Mouse (Mus musculus): ENCODE measurements around the gene Prl2a1. TPM values are rescaled to one million over a fixed set of nuclear protein-coding genes. Genes with fewer than 3 reads are reported as not detected.
"Not testable (repeated sequence)": the region's sequence is repeated elsewhere in the genome, so short reads cannot be mapped to it uniquely, and the experiment has no call there.

Prl2a1 gene
- not detected in 2 replicates for total RNA-seq (2017)

DNA sequence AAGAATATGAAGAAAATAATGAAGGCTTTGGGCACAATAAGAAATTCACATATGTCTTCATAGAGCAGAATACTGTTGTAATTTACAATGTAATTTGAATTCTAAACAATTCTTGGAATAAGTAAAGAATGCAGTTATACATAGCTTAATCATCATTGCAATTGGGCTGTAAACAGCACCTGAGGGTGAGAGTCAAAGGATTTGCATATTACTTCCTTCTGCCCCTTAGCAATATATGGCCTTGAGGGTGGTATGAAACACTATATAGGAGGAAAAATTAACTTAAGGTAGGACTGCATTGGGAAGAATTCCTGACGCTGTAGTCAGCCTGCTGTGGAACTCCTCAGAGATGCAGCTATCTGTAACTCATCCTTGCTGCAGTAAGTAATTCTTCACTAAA lies at the start of gene Prl2a1:
Gene Prl2a1 (plus strand): TSS at position 301 of the 400 bp plus-strand sequence.
- no peak for ATAC-seq (replicated peaks; ENCODE audit: low read depth, poor library complexity, severe bottlenecking)

DNA sequence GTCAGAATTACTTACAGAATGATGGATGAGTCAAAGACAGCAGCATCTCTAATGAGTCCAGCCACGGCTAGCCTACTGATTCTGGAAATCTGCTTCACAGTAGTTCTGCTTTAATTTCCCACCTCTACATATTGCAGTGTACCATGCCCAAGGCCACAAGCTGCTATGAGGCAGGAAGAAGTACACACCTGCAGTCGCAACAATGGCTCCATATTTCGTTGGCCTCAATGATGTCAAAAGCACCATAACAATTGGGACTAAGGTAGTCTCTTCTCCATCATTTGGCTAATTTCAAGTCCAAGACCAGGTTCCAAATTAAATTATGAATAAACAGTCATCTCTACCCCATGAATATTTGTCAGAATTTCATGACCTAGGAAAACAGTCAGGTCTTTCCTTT lies 20.8 kb upstream of the Prl2a1 start, which contains the start of gene Prl7c1:
Gene Prl7c1 (minus strand): TSS at position 101 of the 400 bp plus-strand sequence.
- ATAC-seq (replicated peaks; ENCODE audit: low read depth, poor library complexity, severe bottlenecking) = not testable (repeated sequence)

DNA sequence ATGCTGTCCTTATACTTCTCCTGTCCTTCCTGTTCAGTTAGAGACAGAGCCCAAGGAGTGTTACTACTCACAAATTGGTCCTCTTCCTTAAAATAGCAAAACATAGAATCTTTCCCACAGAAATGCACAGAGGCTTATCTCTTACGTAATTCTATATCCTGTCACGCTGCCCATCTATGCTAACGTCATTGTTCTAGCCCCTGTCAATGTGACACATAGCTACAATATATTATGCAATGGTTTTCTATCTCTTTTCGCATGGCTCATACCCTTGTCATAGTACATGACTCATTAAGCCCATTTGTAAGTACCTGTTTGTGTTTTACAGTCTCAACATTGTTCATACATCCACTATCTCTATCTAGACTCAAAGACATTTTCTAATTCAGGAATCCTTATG lies 2.2 kb upstream of the Prl2a1 start:
- ATAC-seq (replicated peaks; ENCODE audit: low read depth, poor library complexity, severe bottlenecking) = peak; percentile 25; the same call in 1 of the 2 replicates

DNA sequence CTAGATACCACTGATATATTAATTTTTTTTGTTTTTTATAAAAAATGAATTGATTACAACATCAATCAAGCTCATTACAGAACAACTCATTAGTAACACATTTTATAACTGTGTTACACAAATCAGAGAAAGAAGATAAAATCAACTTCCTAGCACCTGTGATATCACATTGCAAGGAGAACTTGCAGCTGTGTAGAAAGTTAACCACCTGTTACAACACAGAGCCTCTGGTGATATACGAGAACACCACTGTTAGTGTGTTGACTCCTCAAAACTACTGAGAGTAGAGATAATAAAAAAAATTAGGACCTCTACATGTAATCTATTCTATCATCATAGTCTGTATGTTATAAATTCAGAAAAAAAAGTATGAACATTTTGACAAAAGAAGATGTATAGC lies 1.3 kb downstream of the Prl2a1 start:
- ATAC-seq (replicated peaks; ENCODE audit: low read depth, poor library complexity, severe bottlenecking) = no peak

DNA sequence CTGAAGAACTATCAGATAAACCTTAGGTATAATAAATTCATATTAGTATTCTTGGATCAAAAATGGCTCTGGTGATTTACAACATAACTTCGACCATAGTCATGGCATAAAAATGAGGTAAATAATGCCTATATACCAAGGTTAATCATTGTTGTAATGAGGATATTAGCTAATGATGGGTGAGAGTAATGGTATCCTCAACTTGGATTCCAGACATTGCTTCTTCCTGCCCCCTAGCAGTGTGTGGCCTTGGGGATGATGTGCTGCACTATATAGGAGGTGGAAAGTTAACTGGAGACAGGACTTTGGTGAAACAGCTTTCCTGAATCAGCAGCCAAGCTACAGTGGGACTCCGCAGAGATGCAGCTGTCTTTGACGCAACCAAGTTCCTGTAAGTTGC lies 47.6 kb downstream of the Prl2a1 start, which contains the start of gene Prl2c1:
Gene Prl2c1 (plus strand): TSS at position 301 of the 400 bp plus-strand sequence.
- no peak for ATAC-seq (replicated peaks; ENCODE audit: low read depth, poor library complexity, severe bottlenecking)

Other genes with a start within 250 kb of the Prl2a1 start
- gene Prl8a9, start 237.0 kb upstream of the Prl2a1 start, total RNA-seq (2017) = not detected in 2 replicates
- not detected in 2 replicates for gene Prl8a1, start 219.5 kb upstream of the Prl2a1 start, total RNA-seq (2017)
- not detected in 2 replicates for gene Prl7b1, start 191.1 kb upstream of the Prl2a1 start, total RNA-seq (2017)
- not detected in 2 replicates for gene Prl7a1, start 159.2 kb upstream of the Prl2a1 start, total RNA-seq (2017)
- not detected in 2 replicates for gene Prl7a2, start 133.6 kb upstream of the Prl2a1 start, total RNA-seq (2017)
- not detected in 2 replicates for gene Prl7d1, start 84.9 kb upstream of the Prl2a1 start, total RNA-seq (2017)
- not detected in 2 replicates for gene Prl7c1, start 20.9 kb upstream of the Prl2a1 start, total RNA-seq (2017)
- not detected in 2 replicates for gene Prl2c1, start 47.7 kb downstream of the Prl2a1 start, total RNA-seq (2017)
- not detected in 2 replicates for gene Prl4a1, start 214.6 kb downstream of the Prl2a1 start, total RNA-seq (2017)

All from common myeloid progenitor, adult 5-6 weeks (primary cell).